Mouse (Mus musculus) heart, embryonic 16.5 days (tissue): ENCODE measurements around the gene Tmem121. TPM values are rescaled to one million over a fixed set of nuclear protein-coding genes. Genes with fewer than 3 reads are reported as not detected.

Experiments used
- ATAC-seq: fragments of 200-750 bp; cut with Nextera tagmentation; replicated peaks from 2 replicates; pipeline ENCODE4 v1.8.0; 2017; ENCODE audit warnings: moderate number of reproducible peaks; ENCODE audit not compliant: insufficient read depth, low FRiP score; ENCODE audit errors: extremely low read depth
- H3K27ac ChIP-seq: fragments of 300-500 bp; sonication (generic); 2 replicates; pipeline ENCODE4 v1.5.1; 2014; ENCODE audit warnings: mild to moderate bottlenecking, low read length, control low read depth, moderate library complexity
- H3K27me3 ChIP-seq: fragments of 300-500 bp; sonication (generic); 2 replicates; pipeline ENCODE4 v1.6.1; 2014; ENCODE audit warnings: low read length, mixed read lengths; ENCODE audit not compliant: control insufficient read depth, insufficient read depth
- H3K36me3 ChIP-seq: fragments of 300-500 bp; sonication (generic); 2 replicates; pipeline ENCODE4 v1.6.1; 2014; ENCODE audit not compliant: control insufficient read depth, insufficient read depth
- H3K4me1 ChIP-seq: fragments of 300-500 bp; sonication (generic); 2 replicates; pipeline ENCODE4 v1.6.1; 2014; ENCODE audit warnings: low read length, mixed read lengths; ENCODE audit not compliant: control insufficient read depth, insufficient read depth
- H3K4me2 ChIP-seq: fragments of 300-500 bp; sonication (generic); 2 replicates; pipeline ENCODE4 v1.6.1; 2014; ENCODE audit warnings: low read depth, mild to moderate bottlenecking, control low read depth, low read length
- H3K4me3 ChIP-seq: fragments of 300-500 bp; sonication (generic); 2 replicates; pipeline ENCODE4 v1.5.1; 2014; ENCODE audit warnings: mild to moderate bottlenecking, control low read depth, low read length
- H3K9ac ChIP-seq: fragments of 300-500 bp; sonication (generic); 2 replicates; pipeline ENCODE4 v1.6.1; 2014; ENCODE audit warnings: low read length, control low read depth
- H3K9me3 ChIP-seq: fragments of 300-500 bp; sonication (generic); replicated peaks from 2 replicates; pipeline ENCODE4 v1.6.1; 2016; ENCODE audit warnings: low read length; ENCODE audit not compliant: control insufficient read depth
- WGBS: fragments of 180-500 bp; shearing (Covaris S2); extraction: QIAGEN DNeasy Blood & Tissue Kit; methylation state at CpG from one replicate; pipeline ENCODE4 v1.1.7; 2014; 5-methylcytosine and 5-hydroxymethylcytosine counted together
- polyA plus RNA-seq: library from polyadenylated mRNA; unstranded; fragments of >200 nt; fragmentation: Nextera tagmentation; extraction: Ambion mirVana; gene quantifications from 2 replicates; pipeline ENCODE4 v1.2.1, GENCODE M21; 2015

Gene Tmem121
- polyA plus RNA-seq, 1 experiment from 2014 or later: 7.8 TPM

GRCm38 (mm10) chr12:113154747-113155075, 31.0 kb upstream of the Tmem121 start:
- Histone ChIP-seq H3K27ac (peak overlapping the region; percentile 84), H3K36me3 (peaks cover 3% of the 10 kb centered on the region; the same call in 1 of the 2 replicates), H3K9me3 (no peaks in the 10 kb centered on the region), H3K9ac (peak overlapping the region; percentile 75), H3K4me2 (peak overlapping the region; percentile 67), H3K27me3 (no peaks in the 10 kb centered on the region), H3K4me1 (peaks cover 39% of the 10 kb centered on the region), H3K4me3 (peak overlapping the region; percentile 54)
- WGBS: 67% methylated on average over 6 of the region's 6 CpGs
- no peak for ATAC-seq

- H3K9me3 ChIP-seq: no peaks in the 10 kb centered on the region
- 4% methylated on average over 32 of the region's 32 CpGs for WGBS
- H3K9ac ChIP-seq: peak overlapping the region; percentile 75
- no peak for ATAC-seq
- peaks cover 3% of the 10 kb centered on the region; the same call in 1 of the 2 replicates for H3K36me3 ChIP-seq
- peak overlapping the region; percentile 67 for H3K4me2 ChIP-seq
- H3K27me3 ChIP-seq: no peaks in the 10 kb centered on the region
- peaks cover 39% of the 10 kb centered on the region for H3K4me1 ChIP-seq
- peak overlapping the region; percentile 84 for H3K27ac ChIP-seq
- peak overlapping the region; percentile 54 for H3K4me3 ChIP-seq
These were observed 30.5 kb upstream of the Tmem121 start for GRCm38 (mm10) chr12:113155076-113155771.

- under 1% methylated on average over 46 of the region's 46 CpGs for WGBS
- peak within 1 kb of the TSS; percentile 84 for H3K27ac ChIP-seq
- H3K4me2 ChIP-seq: peak within 1 kb of the TSS; percentile 90
- peaks cover 3% of the 10 kb centered on the region; the same call in 1 of the 2 replicates for H3K36me3 ChIP-seq
- no peaks in the 10 kb centered on the region for H3K27me3 ChIP-seq
- peak; percentile 92 for ATAC-seq
- peak within 1 kb of the TSS; percentile 76 for H3K4me3 ChIP-seq
- H3K9ac ChIP-seq: peak within 1 kb of the TSS; percentile 75
- H3K9me3 ChIP-seq: no peaks in the 10 kb centered on the region
- peaks cover 33% of the 10 kb centered on the region for H3K4me1 ChIP-seq
These were observed 29.7 kb upstream of the Tmem121 start, which contains the start of gene Tedc1 for GRCm38 (mm10) chr12:113155887-113156539. TSS of gene Tedc1 (plus strand) at chr12:113156421.

- ATAC-seq: no peak
- H3K36me3 ChIP-seq: peaks cover 3% of the 10 kb centered on the region; the same call in 1 of the 2 replicates
- under 1% methylated on average over 23 of the region's 23 CpGs for WGBS
These were observed 29.2 kb upstream of the Tmem121 start for GRCm38 (mm10) chr12:113156540-113156929.

GRCm38 (mm10) chr12:113157002-113157401, 28.7 kb upstream of the Tmem121 start:
- Histone ChIP-seq H3K4me3 (peak overlapping the region; percentile 76), H3K9me3 (no peaks in the 10 kb centered on the region), H3K4me2 (peak overlapping the region; percentile 90), H3K36me3 (peaks cover 3% of the 10 kb centered on the region; the same call in 1 of the 2 replicates), H3K27me3 (no peaks in the 10 kb centered on the region), H3K9ac (peak overlapping the region; percentile 74), H3K4me1 (peaks cover 27% of the 10 kb centered on the region), H3K27ac (no peak overlapping the region)
- WGBS: 31% methylated on average over 8 of the region's 8 CpGs
- ATAC-seq: no peak

More at GRCm38 (mm10) chr12:113156540-113156929, 29.2 kb upstream of the Tmem121 start:
- H3K4me2 ChIP-seq: peak overlapping the region; percentile 90
- H3K27me3 ChIP-seq: no peaks in the 10 kb centered on the region
- peaks cover 28% of the 10 kb centered on the region for H3K4me1 ChIP-seq
- H3K9ac ChIP-seq: peak overlapping the region; percentile 74
- peak overlapping the region; percentile 75 for H3K27ac ChIP-seq
- H3K9me3 ChIP-seq: no peaks in the 10 kb centered on the region
- H3K4me3 ChIP-seq: peak overlapping the region; percentile 76

- peak overlapping the region; percentile 76; the same call in 1 of the 2 replicates for H3K4me3 ChIP-seq
- ATAC-seq: no peak
These were observed 28.2 kb upstream of the Tmem121 start for GRCm38 (mm10) chr12:113157521-113157920.

GRCm38 (mm10) chr12:113157971-113158370, 27.8 kb upstream of the Tmem121 start:
- Histone ChIP-seq H3K4me3 (no peak overlapping the region), H3K9ac (no peak overlapping the region)
- WGBS: 89% methylated on average over 8 of the region's 8 CpGs

More at GRCm38 (mm10) chr12:113157521-113157920, 28.2 kb upstream of the Tmem121 start:
- Histone ChIP-seq H3K4me2 (peak overlapping the region; percentile 90; the same call in 1 of the 2 replicates), H3K4me1 (peaks cover 23% of the 10 kb centered on the region), H3K9me3 (no peaks in the 10 kb centered on the region), H3K9ac (no peak overlapping the region), H3K27ac (no peak overlapping the region), H3K27me3 (no peaks in the 10 kb centered on the region), H3K36me3 (peaks cover 3% of the 10 kb centered on the region; the same call in 1 of the 2 replicates)
- WGBS: 92% methylated on average over 8 of the region's 8 CpGs

GRCm38 (mm10) chr12:113163561-113164006, 22.1 kb upstream of the Tmem121 start:
- H3K9ac ChIP-seq: 0 out of 2 replicates have a peak overlapping the region, but pooled peaks have one; percentile 16
- H3K27me3 ChIP-seq: no peaks in the 10 kb centered on the region
- no peak overlapping the region for H3K4me3 ChIP-seq
- peaks cover 9% of the 10 kb centered on the region for H3K36me3 ChIP-seq
- H3K9me3 ChIP-seq: no peaks in the 10 kb centered on the region
- 77% methylated on average over 11 of the region's 11 CpGs for WGBS
- ATAC-seq: no peak
- H3K27ac ChIP-seq: peak overlapping the region; percentile 55
- H3K4me1 ChIP-seq: no peaks in the 10 kb centered on the region
- no peak overlapping the region for H3K4me2 ChIP-seq

More at GRCm38 (mm10) chr12:113157971-113158370, 27.8 kb upstream of the Tmem121 start:
- Histone ChIP-seq H3K4me2 (no peak overlapping the region), H3K9me3 (no peaks in the 10 kb centered on the region), H3K27me3 (no peaks in the 10 kb centered on the region), H3K27ac (no peak overlapping the region), H3K4me1 (peaks cover 19% of the 10 kb centered on the region), H3K36me3 (peaks cover 4% of the 10 kb centered on the region; the same call in 1 of the 2 replicates)
- no peak for ATAC-seq
